Mouse (Mus musculus) kidney, adult 2 months (tissue): ENCODE data around the gene Wdr81. TPM values are rescaled to one million over a fixed set of nuclear protein-coding genes. Genes with fewer than 3 reads are reported as not detected.

ENCODE experiments used
- DNase-seq: peaks from one replicate; pipeline ENCODE4 v3.0.0; 2021
- H3K27ac ChIP-seq: fragments of 200-500 bp; 2 replicates; pipeline ENCODE4 v1.5.1; 2012; ENCODE audit warnings: low read depth, low read length, control low read depth, inconsistent platforms; ENCODE audit not compliant: insufficient read depth
- H3K27me3 ChIP-seq: fragments of 200-500 bp; replicated peaks from 2 replicates; pipeline ENCODE4 v1.6.1; 2012; ENCODE audit warnings: mild to moderate bottlenecking, moderate library complexity, low read length, inconsistent platforms; ENCODE audit not compliant: control insufficient read depth, insufficient read depth
- H3K36me3 ChIP-seq: fragments of 200-500 bp; 2 replicates; pipeline ENCODE4 v1.6.1; 2012; ENCODE audit warnings: mild to moderate bottlenecking, moderate library complexity, low read length, inconsistent platforms; ENCODE audit not compliant: control insufficient read depth, insufficient read depth
- H3K4me1 ChIP-seq: fragments of 200-500 bp; 2 replicates; pipeline ENCODE4 v1.6.1; 2011; ENCODE audit warnings: low read length; ENCODE audit not compliant: control insufficient read depth, insufficient read depth
- H3K4me3 ChIP-seq: fragments of 200-500 bp; 2 replicates; pipeline ENCODE4 v1.5.1; 2011; ENCODE audit warnings: mild to moderate bottlenecking, low read depth, low read length, control low read depth; ENCODE audit not compliant: insufficient read depth
- CTCF ChIP-seq: fragments of 200-500 bp; conservative IDR thresholded peaks from 2 replicates; pipeline ENCODE4 v1.5.1; 2011; ENCODE audit warnings: low read depth, mild to moderate bottlenecking, control low read depth, low read length, moderate library complexity, mixed read lengths; ENCODE audit not compliant: insufficient read depth, insufficient read length
- POLR2A ChIP-seq: fragments of 200-500 bp; IDR thresholded peaks from one replicate; pipeline ENCODE4 v1.6.1; 2011; ENCODE audit warnings: low read depth, low read length, control low read depth
- WGBS: fragments of 180-500 bp; shearing (Covaris S2); methylation state at CpG from one replicate; pipeline ENCODE4 v1.1.7; 2018; 5-methylcytosine and 5-hydroxymethylcytosine counted together
- polyA plus RNA-seq: library from polyadenylated mRNA; depleted of rRNA; stranded (reverse); fragments of >200 nt; gene quantifications from 2 replicates; pipeline ENCODE4 v1.2.3, GENCODE M21; 2012

Gene Wdr81
- polyA plus RNA-seq, 1 experiment, result 17.7 TPM

DNA sequence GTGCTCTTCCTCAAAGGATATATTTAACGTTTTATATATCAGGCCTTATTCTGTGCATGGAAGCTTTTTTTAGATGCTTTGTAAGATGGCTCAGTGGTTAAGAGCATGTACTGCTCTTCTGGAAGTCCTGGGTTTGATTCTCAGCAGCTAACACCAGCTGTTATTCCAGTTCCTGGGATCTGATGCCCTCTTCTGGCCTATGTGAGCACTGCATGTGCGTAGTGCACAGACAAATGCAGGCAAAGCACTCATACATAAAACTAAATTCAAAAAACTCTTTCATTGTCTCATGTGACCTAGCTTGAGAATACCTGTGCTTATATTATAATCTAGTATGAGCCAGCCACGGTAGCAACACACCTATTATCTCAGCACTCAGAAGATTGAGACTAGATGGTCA is 47.7 kb downstream of the Wdr81 start:
- TF ChIP-seq CTCF (peak; percentile 76), POLR2A (no peak)
- H3K4me1 ChIP-seq, result peaks cover 21% of the 10 kb centered on the region
- H3K4me3 ChIP-seq, result no peak overlapping the region
- H3K27me3 ChIP-seq, result no peaks in the 10 kb centered on the region
- H3K27ac ChIP-seq, result no peak overlapping the region
- peak; percentile 68 for DNase-seq
- 52% methylated on average over 3 of the region's 3 CpGs for WGBS
- no peaks in the 10 kb centered on the region for H3K36me3 ChIP-seq

DNA sequence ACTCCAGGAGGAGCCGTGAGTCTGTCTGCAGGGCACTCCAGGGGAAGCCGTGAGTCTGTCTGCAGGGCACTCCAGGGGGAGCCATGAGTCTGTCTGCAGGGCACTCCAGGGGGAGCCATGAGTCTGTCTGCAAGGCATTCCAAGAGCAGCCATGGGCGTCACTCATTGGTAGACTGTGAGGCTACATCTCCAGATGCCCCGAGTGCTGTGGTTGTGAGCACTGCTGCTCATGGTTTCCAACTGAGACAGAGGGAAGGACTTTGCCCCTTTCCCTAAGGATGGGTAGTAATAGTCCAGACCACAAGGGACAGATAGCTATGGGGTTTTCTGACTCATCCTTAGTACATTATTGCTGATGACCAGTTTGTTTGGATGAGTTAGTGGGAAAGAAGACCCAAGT is 48.4 kb downstream of the Wdr81 start:
- TF ChIP-seq CTCF (no peak), POLR2A (no peak)
- 55% methylated on average over 4 of the region's 4 CpGs for WGBS
- H3K27ac ChIP-seq, result no peak overlapping the region
- H3K4me1 ChIP-seq, result peaks cover 21% of the 10 kb centered on the region
- no peak overlapping the region for H3K4me3 ChIP-seq
- no peak for DNase-seq
- no peaks in the 10 kb centered on the region for H3K27me3 ChIP-seq
- no peaks in the 10 kb centered on the region for H3K36me3 ChIP-seq

DNA sequence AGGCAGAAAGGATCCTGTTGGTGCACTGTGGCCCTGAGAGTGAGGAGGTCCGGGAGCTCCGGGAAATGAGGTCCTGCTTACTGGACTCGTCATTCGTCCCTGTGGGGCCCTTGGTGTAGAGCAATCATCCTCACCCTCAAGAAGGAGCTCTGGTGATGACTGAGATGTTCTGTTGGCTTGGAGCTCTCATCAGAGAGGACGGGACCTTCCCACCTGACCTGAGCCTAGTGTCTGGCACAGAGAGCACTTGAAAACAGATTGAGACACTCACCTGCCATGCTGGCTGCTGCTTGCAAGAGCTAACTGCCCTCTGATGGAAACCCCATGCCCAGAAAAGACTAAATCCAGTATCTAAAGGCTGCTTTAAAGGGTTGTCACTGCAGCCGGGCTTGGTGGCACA is 49.7 kb downstream of the Wdr81 start:
- H3K36me3 ChIP-seq, result no peaks in the 10 kb centered on the region
- TF ChIP-seq CTCF, result no peak
- no peak for TF ChIP-seq POLR2A
- WGBS, result 97% methylated on average over 6 of the region's 6 CpGs
- no peak for DNase-seq
- no peak overlapping the region for H3K27ac ChIP-seq
- H3K4me1 ChIP-seq, result peaks cover 13% of the 10 kb centered on the region
- no peaks in the 10 kb centered on the region for H3K27me3 ChIP-seq
- H3K4me3 ChIP-seq, result no peak overlapping the region

DNA sequence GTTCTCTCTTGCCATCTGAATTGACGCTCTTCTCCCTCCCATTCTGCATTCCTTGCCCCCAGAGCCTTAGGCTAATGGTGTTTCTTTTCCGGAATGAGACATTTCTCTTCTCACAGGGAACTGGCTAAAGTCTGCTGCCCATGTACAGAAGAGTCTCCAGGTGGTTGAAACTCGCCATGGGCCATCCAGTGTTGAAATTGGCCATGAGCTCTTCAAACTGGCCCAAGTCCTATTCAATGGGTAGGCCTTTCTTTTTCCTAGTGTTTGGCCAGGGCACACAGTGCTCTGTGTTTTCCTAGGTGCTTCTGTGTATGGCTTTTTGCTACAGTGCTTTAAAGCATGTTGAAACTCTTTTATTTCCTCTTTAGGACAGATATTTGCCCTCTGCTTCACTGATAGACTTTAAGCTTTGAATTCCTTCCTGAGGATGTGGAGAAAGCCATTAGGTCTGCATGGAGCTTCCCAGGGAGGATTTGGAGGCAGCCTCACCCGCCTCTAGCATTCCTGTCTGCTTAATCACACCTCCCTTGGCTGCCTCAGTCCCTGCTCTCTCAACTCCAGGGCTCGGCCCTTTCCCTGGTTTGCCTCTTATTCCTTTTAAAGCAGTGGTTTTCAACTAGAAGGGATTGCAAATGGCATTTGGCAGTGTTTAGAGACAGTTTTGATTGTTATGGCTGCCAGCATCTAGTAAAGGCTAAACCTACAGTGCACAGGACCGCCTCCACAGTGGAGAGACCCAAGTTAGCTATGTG is 51.0 kb downstream of the Wdr81 start:
- no peak for DNase-seq
- Histone ChIP-seq H3K4me1 (peaks cover 9% of the 10 kb centered on the region), H3K27ac (peak overlapping the region; percentile 64), H3K4me3 (no peak overlapping the region), H3K36me3 (no peaks in the 10 kb centered on the region), H3K27me3 (no peaks in the 10 kb centered on the region)
- TF ChIP-seq POLR2A (no peak), CTCF (no peak)
- 64% methylated on average over 6 of the region's 6 CpGs for WGBS

DNA sequence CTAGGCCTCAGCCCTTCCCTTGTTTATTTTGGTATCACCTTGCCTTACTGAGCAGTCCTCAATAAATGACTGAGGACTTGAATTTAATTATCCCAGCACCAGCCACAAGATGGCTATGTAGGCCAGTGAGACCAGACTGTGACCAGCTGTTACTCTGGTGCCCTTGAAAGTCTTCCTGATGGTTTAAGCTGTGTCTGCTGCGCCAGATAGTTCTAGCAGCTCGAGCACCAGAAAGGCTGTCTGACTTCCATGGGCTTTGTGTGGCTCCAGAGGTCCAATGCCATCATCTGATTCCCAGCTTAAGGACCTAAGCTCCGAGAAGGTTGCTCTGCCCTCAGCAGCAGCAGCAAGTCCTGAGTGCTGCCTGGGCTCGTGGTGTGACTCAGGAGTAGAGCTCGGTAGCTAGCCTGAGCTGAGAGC is 52.2 kb downstream of the Wdr81 start:
- TF ChIP-seq CTCF (peak; percentile 86), POLR2A (no peak)
- H3K27ac ChIP-seq, result peak overlapping the region; percentile 64
- 21% methylated on average over 5 of the region's 5 CpGs for WGBS
- peaks cover 9% of the 10 kb centered on the region for H3K4me1 ChIP-seq
- H3K27me3 ChIP-seq, result no peaks in the 10 kb centered on the region
- H3K4me3 ChIP-seq, result no peak overlapping the region
- peak; percentile 87 for DNase-seq
- H3K36me3 ChIP-seq, result no peaks in the 10 kb centered on the region

DNA sequence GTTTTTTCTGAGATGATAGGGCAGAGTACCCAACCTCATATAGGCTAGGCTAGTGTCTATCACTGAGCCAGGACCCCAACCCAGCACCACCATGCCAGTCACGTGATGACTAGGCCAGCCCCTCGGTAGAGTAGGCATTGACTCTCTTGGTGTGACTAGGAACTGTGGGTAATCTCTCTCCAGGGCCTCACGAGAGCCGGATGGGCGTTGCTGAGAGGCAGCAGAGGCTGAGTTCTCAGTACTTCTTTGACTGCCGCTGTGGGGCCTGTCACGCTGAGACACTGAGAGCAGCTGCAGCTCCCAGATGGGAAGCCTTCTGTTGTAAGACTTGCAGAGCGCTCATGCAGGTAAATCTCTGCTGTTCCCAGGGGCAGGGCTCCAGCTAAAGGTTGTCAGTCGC is 54.4 kb downstream of the Wdr81 start:
- TF ChIP-seq POLR2A (no peak), CTCF (no peak)
- H3K4me1 ChIP-seq, result peaks cover 9% of the 10 kb centered on the region

DNA sequence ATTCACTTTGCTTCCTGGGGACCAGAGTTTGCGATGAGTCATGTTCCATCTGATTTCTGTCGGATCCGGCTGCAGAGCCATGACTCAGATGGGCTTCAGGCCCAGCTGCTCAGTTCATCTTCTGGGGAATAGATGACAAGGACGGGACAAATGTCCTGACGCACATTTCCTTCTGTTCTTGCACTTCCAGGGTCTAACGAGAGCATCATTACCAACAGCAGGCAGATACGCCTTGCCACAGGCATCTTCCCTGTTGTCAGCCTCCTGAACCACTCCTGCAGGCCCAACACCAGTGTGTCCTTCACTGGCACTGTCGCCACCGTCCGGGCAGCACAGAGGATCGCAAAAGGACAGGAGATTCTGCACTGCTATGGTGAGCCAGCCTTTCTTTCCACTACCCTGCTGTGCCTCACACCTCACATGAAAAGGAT is 55.1 kb downstream of the Wdr81 start:
- Histone ChIP-seq H3K4me1 (peaks cover 9% of the 10 kb centered on the region), H3K27ac (no peak overlapping the region), H3K4me3 (no peak overlapping the region), H3K27me3 (no peaks in the 10 kb centered on the region), H3K36me3 (no peaks in the 10 kb centered on the region)
- no peak for DNase-seq
- TF ChIP-seq POLR2A (no peak), CTCF (no peak)
- WGBS, result 80% methylated on average over 11 of the region's 11 CpGs

More for the DNA sequence above, 54.4 kb downstream of the Wdr81 start:
- no peaks in the 10 kb centered on the region for H3K27me3 ChIP-seq
- H3K4me3 ChIP-seq, result no peak overlapping the region
- no peak overlapping the region for H3K27ac ChIP-seq
- WGBS, result 76% methylated on average over 9 of the region's 9 CpGs
- no peaks in the 10 kb centered on the region for H3K36me3 ChIP-seq
- no peak for DNase-seq
